Mouse (Mus musculus) stomach, postnatal 0 days (tissue): ENCODE measurements around the gene Atp2b2. TPM values are rescaled to one million over a fixed set of nuclear protein-coding genes. Genes with fewer than 3 reads are reported as not detected.

ENCODE experiments used
- ATAC-seq: fragments of 200-750 bp; cut with Nextera tagmentation; 2 replicates; pipeline ENCODE4 v1.8.0; 2017; ENCODE audit not compliant: low FRiP score, low TSS enrichment
- DNase-seq: peaks from one replicate; pipeline ENCODE4 v3.0.0-alpha.2; 2016; ENCODE audit warnings: low spot score
- H3K27ac ChIP-seq: fragments of 300-500 bp; sonication (generic); replicated peaks from 2 replicates; pipeline ENCODE4 v1.5.1; 2014; ENCODE audit warnings: mild to moderate bottlenecking, control low read depth
- H3K27me3 ChIP-seq: fragments of 300-500 bp; sonication (generic); 2 replicates; pipeline ENCODE4 v1.6.1; 2014; ENCODE audit warnings: low read length; ENCODE audit not compliant: control insufficient read depth, insufficient read depth
- H3K36me3 ChIP-seq: fragments of 300-500 bp; sonication (generic); 2 replicates; pipeline ENCODE4 v1.6.1; 2014; ENCODE audit warnings: low read length, mixed read lengths; ENCODE audit not compliant: control insufficient read depth, insufficient read depth
- H3K4me1 ChIP-seq: fragments of 300-500 bp; sonication (generic); replicated peaks from 2 replicates; pipeline ENCODE4 v1.6.1; 2014; ENCODE audit warnings: antibody characterized with exemption; ENCODE audit not compliant: control insufficient read depth, insufficient read depth
- H3K4me2 ChIP-seq: fragments of 300-500 bp; sonication (generic); replicated peaks from 2 replicates; pipeline ENCODE4 v1.6.1; 2014; ENCODE audit warnings: low read depth, mild to moderate bottlenecking, control low read depth, moderate library complexity
- H3K4me3 ChIP-seq: fragments of 300-500 bp; sonication (generic); 2 replicates; pipeline ENCODE4 v1.5.1; 2014; ENCODE audit warnings: low read depth, low read length, control low read depth
- H3K9ac ChIP-seq: fragments of 300-500 bp; sonication (generic); 2 replicates; pipeline ENCODE4 v1.6.1; 2014; ENCODE audit warnings: mild to moderate bottlenecking, low read length, control low read depth, mixed read lengths
- H3K9me3 ChIP-seq: fragments of 300-500 bp; sonication (generic); 2 replicates; pipeline ENCODE4 v1.6.1; 2016; ENCODE audit warnings: low read length; ENCODE audit not compliant: control insufficient read depth
- CTCF ChIP-seq: IDR thresholded peaks from 2 replicates; pipeline ENCODE4 v1.5.1; 2016; ENCODE audit warnings: antibody characterized with exemption, low read depth, mild to moderate bottlenecking, moderate library complexity
- EP300 ChIP-seq: optimal IDR thresholded peaks from 2 replicates; pipeline ENCODE3; 2016; ENCODE audit warnings: antibody characterized with exemption
- WGBS: fragments of 180-500 bp; shearing (Covaris S2); extraction: QIAGEN DNeasy Blood & Tissue Kit; methylation state at CpG from one replicate; pipeline ENCODE4 v1.1.7; 2014; 5-methylcytosine and 5-hydroxymethylcytosine counted together
- polyA plus RNA-seq: library from polyadenylated mRNA; unstranded; fragments of >200 nt; fragmentation: Nextera tagmentation; extraction: Ambion mirVana; gene quantifications from 2 replicates; pipeline ENCODE4 v1.2.1, GENCODE M21; 2015

Gene Atp2b2
- polyA plus RNA-seq, 1 experiment from 2014 or later: 0.33 TPM

DNA sequence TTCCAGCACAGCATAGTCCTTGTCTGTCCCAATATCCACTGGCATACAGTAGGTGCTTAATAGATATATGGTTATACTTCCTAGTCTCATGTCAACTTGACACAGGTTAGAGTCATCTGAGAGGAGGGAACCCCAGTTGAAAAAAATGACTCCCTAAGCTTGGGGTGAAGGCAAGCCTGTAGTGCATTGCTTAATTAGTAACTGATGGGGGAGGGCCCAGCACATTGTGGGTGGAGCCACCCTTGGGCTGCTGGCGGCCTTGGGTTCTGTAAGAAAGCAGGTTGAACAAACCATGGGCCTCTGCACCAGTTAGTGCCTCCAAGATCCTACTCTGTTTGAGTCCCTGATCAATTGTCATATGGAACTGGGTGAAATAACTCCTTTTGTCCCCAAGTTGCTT lies 231.0 kb downstream of the Atp2b2 start:
- ATAC-seq (no peak), DNase-seq (no peak)
- H3K4me1 ChIP-seq: no peaks in the 10 kb centered on the region
- no peaks in the 10 kb centered on the region for H3K36me3 ChIP-seq
- WGBS: 33% methylated on average over 1 of the region's 1 CpGs
- H3K9ac ChIP-seq: no peak overlapping the region
- no peaks in the 10 kb centered on the region for H3K9me3 ChIP-seq
- no peak overlapping the region for H3K4me2 ChIP-seq
- TF ChIP-seq CTCF (no peak), EP300 (no peak)
- H3K27me3 ChIP-seq: no peaks in the 10 kb centered on the region
- no peak overlapping the region for H3K4me3 ChIP-seq
- no peak overlapping the region for H3K27ac ChIP-seq

GRCm38 (mm10) chr6:113810667-113811066 lies 231.7 kb downstream of the Atp2b2 start:
- Histone ChIP-seq H3K4me1 (no peaks in the 10 kb centered on the region), H3K4me3 (no peak overlapping the region), H3K9me3 (no peaks in the 10 kb centered on the region), H3K36me3 (no peaks in the 10 kb centered on the region), H3K27me3 (no peaks in the 10 kb centered on the region), H3K4me2 (no peak overlapping the region), H3K27ac (no peak overlapping the region), H3K9ac (no peak overlapping the region)
- TF ChIP-seq CTCF: no peak
- TF ChIP-seq EP300: no peak
- no peak for DNase-seq
- ATAC-seq: no peak
- 61% methylated on average over 4 of the region's 4 CpGs for WGBS

- no peaks in the 10 kb centered on the region for H3K27me3 ChIP-seq
- no peak for ATAC-seq
- no peaks in the 10 kb centered on the region for H3K9me3 ChIP-seq
- no peaks in the 10 kb centered on the region for H3K36me3 ChIP-seq
- no peak overlapping the region for H3K27ac ChIP-seq
- no peak for DNase-seq
- H3K4me2 ChIP-seq: no peak overlapping the region
- no peaks in the 10 kb centered on the region for H3K4me1 ChIP-seq
- H3K9ac ChIP-seq: no peak overlapping the region
- WGBS: 60% methylated on average over 5 of the region's 5 CpGs
- TF ChIP-seq EP300 (no peak), CTCF (no peak)
- H3K4me3 ChIP-seq: no peak overlapping the region
Observed at GRCm38 (mm10) chr6:113806241-113806640, 236.2 kb downstream of the Atp2b2 start.

DNA sequence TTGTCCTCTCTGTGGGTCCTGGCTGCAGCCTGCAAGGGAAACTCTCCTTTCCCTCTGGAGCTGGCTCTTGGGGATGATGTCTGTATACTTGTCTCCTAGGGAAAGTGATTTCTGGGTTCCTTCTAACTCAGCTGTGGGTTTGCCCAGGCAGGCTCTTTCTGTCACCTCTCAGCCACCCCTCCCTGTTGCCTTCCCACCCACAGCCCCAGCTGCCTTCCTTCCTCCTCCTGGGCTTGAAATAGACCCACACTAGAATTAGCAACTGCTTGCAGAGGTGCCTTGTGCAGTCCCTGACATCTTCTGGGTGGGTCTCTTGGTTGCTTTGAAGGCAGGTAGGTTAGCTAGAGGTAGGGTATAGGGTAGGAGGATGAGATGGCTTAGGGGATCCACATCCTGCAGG lies 241.2 kb downstream of the Atp2b2 start:
- no peak for ATAC-seq
- TF ChIP-seq EP300: no peak
- TF ChIP-seq CTCF: no peak

DNA sequence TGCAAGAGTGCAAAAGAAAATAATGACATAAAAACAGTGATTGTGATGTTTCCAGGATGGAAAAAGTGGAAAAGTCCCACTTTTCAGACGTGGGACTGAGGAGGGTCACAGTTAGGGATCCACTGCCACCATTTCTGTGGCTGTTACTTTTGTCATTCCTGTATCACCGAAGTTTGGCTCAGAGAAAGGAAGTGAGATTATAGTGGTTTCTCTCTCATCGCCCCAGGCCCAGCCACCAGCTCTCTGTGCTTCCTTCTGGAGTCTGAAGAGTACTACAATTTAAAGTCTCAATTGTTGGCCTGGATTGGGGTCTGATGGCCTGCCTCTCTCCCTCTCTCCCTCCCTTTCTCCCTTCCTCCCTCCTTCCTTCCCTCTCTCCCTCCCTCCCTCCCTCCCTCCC lies 242.5 kb downstream of the Atp2b2 start:
- H3K9me3 ChIP-seq: no peaks in the 10 kb centered on the region
- ATAC-seq: no peak
- no peak for DNase-seq
- no peak overlapping the region for H3K4me3 ChIP-seq
- no peak for TF ChIP-seq EP300
- no peak for TF ChIP-seq CTCF
- no peaks in the 10 kb centered on the region for H3K36me3 ChIP-seq
- 65% methylated on average over 3 of the region's 3 CpGs for WGBS
- H3K27me3 ChIP-seq: no peaks in the 10 kb centered on the region
- no peak overlapping the region for H3K27ac ChIP-seq
- H3K9ac ChIP-seq: no peak overlapping the region
- no peak overlapping the region for H3K4me2 ChIP-seq
- no peaks in the 10 kb centered on the region for H3K4me1 ChIP-seq

More for the DNA sequence above, 241.2 kb downstream of the Atp2b2 start:
- Histone ChIP-seq H3K27me3 (no peaks in the 10 kb centered on the region), H3K36me3 (no peaks in the 10 kb centered on the region), H3K9ac (no peak overlapping the region), H3K4me1 (no peaks in the 10 kb centered on the region), H3K27ac (no peak overlapping the region), H3K4me2 (no peak overlapping the region), H3K9me3 (no peaks in the 10 kb centered on the region), H3K4me3 (no peak overlapping the region)
- no peak for DNase-seq

GRCm38 (mm10) chr6:113799349-113799748 lies 243.1 kb downstream of the Atp2b2 start:
- no peak for ATAC-seq
- Histone ChIP-seq H3K4me1 (no peaks in the 10 kb centered on the region), H3K27ac (no peak overlapping the region), H3K4me3 (no peak overlapping the region), H3K36me3 (no peaks in the 10 kb centered on the region), H3K27me3 (no peaks in the 10 kb centered on the region), H3K9ac (no peak overlapping the region), H3K9me3 (no peaks in the 10 kb centered on the region), H3K4me2 (no peak overlapping the region)
- no peak for DNase-seq
- 76% methylated on average over 9 of the region's 9 CpGs for WGBS
- TF ChIP-seq EP300 (no peak), CTCF (no peak)
